Mouse (Mus musculus) R1 (cell line): ENCODE data around the gene Cspg4.
A peak's percentile ranks its signal among the peaks of the same experiment; 100 is the strongest.

ENCODE experiments used
- DNase-seq: peaks from one replicate; pipeline ENCODE4 v3.0.0-alpha.2; 2018; ENCODE audit warnings: low read depth, low spot score

Cspg4 gene

GRCm38 (mm10) chr9:56864216-56864729 lies 560 bp upstream of the Cspg4 start, which contains the start of gene Odf3l1:
TSS of gene Odf3l1 (minus strand) at chr9:56864679.
- DNase-seq = no peak

- no peak for DNase-seq
These were observed 1.0 kb downstream of the Cspg4 start for GRCm38 (mm10) chr9:56865673-56866400.

GRCm38 (mm10) chr9:56866430-56866829 lies 1.6 kb downstream of the Cspg4 start:
- no peak for DNase-seq

GRCm38 (mm10) chr9:56868292-56868691 lies 3.5 kb downstream of the Cspg4 start:
- no peak for DNase-seq

- no peak for DNase-seq
These were observed 4.7 kb downstream of the Cspg4 start for GRCm38 (mm10) chr9:56869552-56869951.

- no peak for DNase-seq
These were observed 5.9 kb downstream of the Cspg4 start for GRCm38 (mm10) chr9:56870778-56871177.

- peak; percentile 41 for DNase-seq
These were observed 6.4 kb downstream of the Cspg4 start for GRCm38 (mm10) chr9:56871191-56871590.

- no peak for DNase-seq
These were observed 7.5 kb downstream of the Cspg4 start for GRCm38 (mm10) chr9:56872105-56872903.

- DNase-seq = no peak
These were observed 8.3 kb downstream of the Cspg4 start for GRCm38 (mm10) chr9:56873097-56873496.

- no peak for DNase-seq
These were observed 12.0 kb downstream of the Cspg4 start for GRCm38 (mm10) chr9:56876784-56877183.

GRCm38 (mm10) chr9:56877284-56877683 lies 12.5 kb downstream of the Cspg4 start:
- DNase-seq = peak; percentile 23

- DNase-seq = no peak
These were observed 16.0 kb downstream of the Cspg4 start for GRCm38 (mm10) chr9:56880790-56881189.

GRCm38 (mm10) chr9:56881539-56882082 lies 16.8 kb downstream of the Cspg4 start:
- DNase-seq = no peak

- DNase-seq = no peak
These were observed 17.4 kb downstream of the Cspg4 start for GRCm38 (mm10) chr9:56882283-56882682.

- DNase-seq = no peak
These were observed 18.0 kb downstream of the Cspg4 start for GRCm38 (mm10) chr9:56882818-56883217.

GRCm38 (mm10) chr9:56883470-56883869 lies 18.6 kb downstream of the Cspg4 start:
- DNase-seq = no peak

GRCm38 (mm10) chr9:56884328-56884727 lies 19.5 kb downstream of the Cspg4 start:
- no peak for DNase-seq

- peak; percentile 51 for DNase-seq
These were observed 21.3 kb downstream of the Cspg4 start for GRCm38 (mm10) chr9:56886113-56886512.

- no peak for DNase-seq
These were observed 21.8 kb downstream of the Cspg4 start for GRCm38 (mm10) chr9:56886601-56887000.

- DNase-seq = no peak
These were observed 22.7 kb downstream of the Cspg4 start for GRCm38 (mm10) chr9:56887581-56887980.

GRCm38 (mm10) chr9:56889817-56890216 lies 25.0 kb downstream of the Cspg4 start:
- peak; percentile 90 for DNase-seq

GRCm38 (mm10) chr9:56890522-56891250 lies 25.9 kb downstream of the Cspg4 start:
- DNase-seq = no peak
